In the genomic region with DNA sequence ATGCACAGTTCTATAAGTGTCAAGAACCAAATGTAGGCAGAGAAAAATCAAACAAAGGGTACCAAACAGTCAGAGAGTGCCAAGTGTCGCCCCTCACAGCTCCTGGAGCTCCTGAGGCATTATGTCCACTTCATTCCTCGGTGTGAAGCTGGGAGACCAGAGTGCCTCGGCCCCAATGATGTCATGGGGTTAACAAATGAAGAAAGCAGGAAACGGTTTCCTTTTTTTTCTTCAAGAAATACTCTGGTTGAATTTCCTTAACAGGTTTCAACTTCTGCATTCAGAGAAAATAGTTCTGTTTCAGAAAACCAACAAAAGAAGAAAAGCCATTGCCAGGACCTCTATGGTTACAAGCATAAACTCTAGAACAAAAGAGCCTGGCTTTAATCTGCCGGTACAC, we compare ENCODE assay signal across 8 mouse cellular contexts. TPM values are rescaled to one million over a fixed set of nuclear protein-coding genes. Genes with fewer than 3 reads are reported as not detected.
DNase-seq lines count a peak whose midpoint lies in the region; ATAC-seq lines count a peak whose summit lies in the region.

No protein-coding gene starts in this region.

- H3K36me3 ChIP-seq in heart, embryonic 12.5 days = no peaks in the 10 kb centered on the region
- no peaks in the 10 kb centered on the region for H3K36me3 ChIP-seq in forebrain, embryonic 15.5 days

- no peak overlapping the region for H3K4me2 ChIP-seq in heart, embryonic 12.5 days
- no peak overlapping the region for H3K4me2 ChIP-seq in forebrain, embryonic 15.5 days (replicated peaks)

- ATAC-seq in heart, embryonic 12.5 days (ENCODE audit: insufficient number of reproducible peaks, low FRiP score) = no peak
- ATAC-seq in forebrain, embryonic 15.5 days (replicated peaks) = 0 out of 2 replicates have a peak, but pooled peaks have one; percentile 12
- ATAC-seq in megakaryocyte progenitor cell, adult 5-6 weeks (replicated peaks; ENCODE audit: poor library complexity) = peak; percentile 19; the same call in 1 of the 2 replicates

- H3K27ac ChIP-seq in heart, embryonic 12.5 days (ENCODE audit: poor library complexity, severe bottlenecking) = peak overlapping the region; percentile 42; the same call in 1 of the 2 replicates
- H3K27ac ChIP-seq in forebrain, embryonic 15.5 days (replicated peaks) = peak overlapping the region; percentile 80

- WGBS in heart, embryonic 12.5 days = 65% methylated on average over 5 of the region's 5 CpGs
- WGBS in forebrain, embryonic 15.5 days = 15% methylated on average over 5 of the region's 5 CpGs

- no peak overlapping the region for H3K9ac ChIP-seq in heart, embryonic 12.5 days
- H3K9ac ChIP-seq in forebrain, embryonic 15.5 days (replicated peaks) = no peak overlapping the region

- H3K27me3 ChIP-seq in heart, embryonic 12.5 days (replicated peaks) = no peaks in the 10 kb centered on the region
- H3K27me3 ChIP-seq in forebrain, embryonic 15.5 days = no peaks in the 10 kb centered on the region

- H3K9me3 ChIP-seq in heart, embryonic 12.5 days (replicated peaks) = no peaks in the 10 kb centered on the region
- no peaks in the 10 kb centered on the region for H3K9me3 ChIP-seq in forebrain, embryonic 15.5 days

- peaks cover 62% of the 10 kb centered on the region for H3K4me1 ChIP-seq in heart, embryonic 12.5 days (replicated peaks)
- peaks cover 55% of the 10 kb centered on the region for H3K4me1 ChIP-seq in forebrain, embryonic 15.5 days

- DNase-seq in heart, adult 18-20 months = no peak
- peak; percentile 8 to 13 for DNase-seq in B cell, adult 2 months
- no peak for DNase-seq in cerebellum, adult 11 months
- no peak for DNase-seq in kidney, postnatal 25 days
- DNase-seq in adrenal gland, adult 8-10 months = no peak

- no peak overlapping the region for H3K4me3 ChIP-seq in heart, embryonic 12.5 days
- H3K4me3 ChIP-seq in forebrain, embryonic 15.5 days = no peak overlapping the region

RNA-seq across cellular contexts. Expression of gene Crtc3, which starts 36.4 kb away (rescaled TPM):
- 16.7 and 16.9 TPM in 2 replicates for polyA plus RNA-seq in heart, embryonic 12.5 days (2016; fragmentation: Nextera tagmentation; extraction: Ambion mirVana)
- total RNA-seq in heart, adult 18-20 months (2021) = 10 to 100 TPM; 10.3 to 11.8 TPM
- 17.0 and 20.9 TPM in 2 replicates for polyA plus RNA-seq in forebrain, embryonic 15.5 days (2015; fragmentation: Nextera tagmentation; extraction: Ambion mirVana)
- 18.3 and 26.9 TPM in 2 replicates for total RNA-seq in megakaryocyte progenitor cell, adult 5-6 weeks (2015)
- total RNA-seq in megakaryocyte progenitor cell, adult 5-6 weeks (2017) = 5.6 and 16.3 TPM in 2 replicates
- total RNA-seq in adrenal gland, adult 8-10 months (2022) = 10 to 100 TPM; 27.2 to 44.9 (median 35.5) TPM

Comparison
In these comparisons a context has a peak if more than half of its experiments do, and no peak if none do; other contexts are left out.
1. DNase-seq: peak in B cell, adult 2 months (2 of 2); none in heart, adult 18-20 months (0 of 2), cerebellum, adult 11 months (single experiment), kidney, postnatal 25 days (0 of 2) and adrenal gland, adult 8-10 months (single experiment).